Mouse (Mus musculus): ENCODE measurements around the gene Grik4. TPM values are rescaled to one million over a fixed set of nuclear protein-coding genes. Genes with fewer than 3 reads are reported as not detected.

Grik4 gene
- total RNA-seq, 2 experiments from 2014 or later = 17.7 to 18.3 TPM

GRCm38 (mm10) chr9:42573180-42573579 lies 371.1 kb downstream of the Grik4 start:
- no peak overlapping the region for H3K27ac ChIP-seq
- H3K4me3 ChIP-seq = no peak overlapping the region
- peak; percentile 73 for TF ChIP-seq CTCF (IDR thresholded peaks at IDR 0.05)
- intact Hi-C loops (cut with DNase I) = loop anchor here (1.0 kb wide), 1 partner anchor 371 kb away; the partner anchor contains the start of gene Grik4
- peak; percentile 62 to 69 for DNase-seq (ENCODE audit: extremely low spot score in 1 of 2, low spot score in 2 of 2)

DNA sequence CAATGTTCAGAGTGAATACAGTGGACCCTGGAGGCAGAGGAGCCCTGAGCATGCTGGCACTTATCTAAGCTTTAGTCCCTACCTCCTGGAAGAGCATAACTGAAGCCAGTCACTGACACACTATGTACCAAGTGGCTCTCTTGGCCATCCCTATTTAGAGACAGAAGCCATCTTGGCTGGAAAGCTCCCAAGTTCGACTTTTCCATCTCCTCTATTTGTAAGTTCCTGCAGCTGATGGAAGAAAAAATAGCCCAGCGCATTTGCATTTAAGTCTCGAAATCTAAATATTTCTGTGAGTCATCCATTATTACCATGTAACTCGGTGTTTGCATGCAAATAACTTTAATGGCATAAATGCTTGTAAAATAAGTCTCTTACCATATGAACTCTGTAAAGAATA lies 378.4 kb downstream of the Grik4 start:
- no peak for TF ChIP-seq CTCF (IDR thresholded peaks at IDR 0.05)
- intact Hi-C loops (cut with DNase I) = no loop called here
- no peak for DNase-seq (ENCODE audit: extremely low spot score in 1 of 2, low spot score in 2 of 2)
- H3K27ac ChIP-seq = no peak overlapping the region; the same call in 1 of the 2 replicates
- no peak overlapping the region for H3K4me3 ChIP-seq

GRCm38 (mm10) chr9:42555186-42555585 lies 389.1 kb downstream of the Grik4 start:
- no peak overlapping the region for H3K4me3 ChIP-seq
- no peak for TF ChIP-seq CTCF (IDR thresholded peaks at IDR 0.05)
- intact Hi-C loops (cut with DNase I) = no loop called here
- no peak overlapping the region for H3K27ac ChIP-seq
- no peak for DNase-seq (ENCODE audit: extremely low spot score in 1 of 2, low spot score in 2 of 2)

DNA sequence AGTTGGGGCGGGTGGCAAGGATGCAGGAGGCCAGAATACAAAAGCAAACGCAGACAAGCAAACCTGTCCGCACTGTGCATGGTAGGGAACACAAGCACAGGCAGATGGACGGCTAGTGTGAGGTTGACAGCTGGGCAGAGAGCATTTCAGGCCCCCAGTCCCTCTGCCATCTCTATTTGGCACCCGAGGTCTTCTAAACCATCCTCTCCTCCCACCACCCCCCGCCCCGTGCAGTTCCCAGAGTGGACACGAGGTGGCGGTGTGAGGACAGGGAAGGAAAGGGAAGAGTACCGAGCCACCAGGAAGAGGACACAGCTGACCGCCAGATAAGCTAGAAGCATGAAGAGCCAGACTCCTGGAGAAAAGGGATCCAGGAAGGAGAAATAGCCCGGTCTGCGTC lies 394.2 kb downstream of the Grik4 start:
- intact Hi-C loops (cut with DNase I) = loop anchor here (1.0 to 5.0 kb wide), 2 partner anchors 163 to 394 kb away; partner anchors contain the start of gene Grik4

DNA sequence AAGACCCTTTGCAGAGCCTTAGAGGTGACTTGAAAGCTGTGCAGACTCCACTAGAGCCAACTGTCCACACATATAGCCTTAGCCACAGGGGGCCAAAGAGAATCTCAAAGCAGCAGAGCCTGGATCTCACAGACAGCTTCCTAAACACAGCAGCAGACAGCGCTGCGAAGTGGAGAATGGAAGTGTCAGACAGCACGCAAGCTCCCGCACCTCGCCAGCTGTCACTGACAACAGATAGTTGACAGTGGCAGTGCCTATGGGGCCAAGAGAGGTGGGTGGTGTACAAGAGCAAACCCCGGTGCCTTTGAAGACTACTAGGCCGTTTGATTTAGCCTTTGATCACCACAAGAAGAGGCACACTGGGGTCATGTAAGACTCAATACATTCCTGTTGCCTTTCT lies 395.3 kb downstream of the Grik4 start:
- Histone ChIP-seq H3K4me3 (no peak overlapping the region), H3K27ac (no peak overlapping the region)
- TF ChIP-seq CTCF (IDR thresholded peaks at IDR 0.05) = no peak
- intact Hi-C loops (cut with DNase I) = no loop called here
- DNase-seq (ENCODE audit: extremely low spot score in 1 of 2, low spot score in 2 of 2) = no peak

More for the DNA sequence above, 394.2 kb downstream of the Grik4 start:
- Histone ChIP-seq H3K4me3 (no peak overlapping the region), H3K27ac (no peak overlapping the region)
- DNase-seq (ENCODE audit: extremely low spot score in 1 of 2, low spot score in 2 of 2) = peak; percentile 74 to 91
- TF ChIP-seq CTCF (IDR thresholded peaks at IDR 0.05) = peak; percentile 95

DNA sequence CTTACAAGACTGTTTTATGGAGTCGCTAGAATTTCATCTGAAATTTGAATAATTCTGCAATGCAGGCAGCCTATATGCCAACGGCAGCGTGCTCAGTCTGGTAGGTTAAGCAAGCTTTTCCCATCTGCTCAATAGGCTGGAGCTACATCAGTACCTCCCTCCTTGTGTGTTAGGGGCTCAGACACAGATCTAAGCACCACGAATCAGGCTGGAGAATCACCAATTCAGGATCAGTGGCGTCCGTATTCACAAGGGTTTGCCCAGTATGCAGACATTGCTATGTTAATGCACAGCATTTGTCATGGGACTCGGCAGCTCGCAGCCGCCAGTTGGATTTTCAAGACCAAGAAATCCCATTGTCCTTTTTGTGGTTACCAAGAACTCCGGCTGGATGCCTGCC lies 399.8 kb downstream of the Grik4 start:
- no peak for TF ChIP-seq CTCF (IDR thresholded peaks at IDR 0.05)
- DNase-seq (ENCODE audit: extremely low spot score in 1 of 2, low spot score in 2 of 2) = no peak
- no peak overlapping the region for H3K4me3 ChIP-seq
- no peak overlapping the region for H3K27ac ChIP-seq
- intact Hi-C loops (cut with DNase I) = no loop called here

GRCm38 (mm10) chr9:42533491-42533890 lies 410.8 kb downstream of the Grik4 start:
- Histone ChIP-seq H3K4me3 (no peak overlapping the region), H3K27ac (no peak overlapping the region)
- intact Hi-C loops (cut with DNase I) = no loop called here
- no peak for DNase-seq (ENCODE audit: extremely low spot score in 1 of 2, low spot score in 2 of 2)
- no peak for TF ChIP-seq CTCF (IDR thresholded peaks at IDR 0.05)

DNA sequence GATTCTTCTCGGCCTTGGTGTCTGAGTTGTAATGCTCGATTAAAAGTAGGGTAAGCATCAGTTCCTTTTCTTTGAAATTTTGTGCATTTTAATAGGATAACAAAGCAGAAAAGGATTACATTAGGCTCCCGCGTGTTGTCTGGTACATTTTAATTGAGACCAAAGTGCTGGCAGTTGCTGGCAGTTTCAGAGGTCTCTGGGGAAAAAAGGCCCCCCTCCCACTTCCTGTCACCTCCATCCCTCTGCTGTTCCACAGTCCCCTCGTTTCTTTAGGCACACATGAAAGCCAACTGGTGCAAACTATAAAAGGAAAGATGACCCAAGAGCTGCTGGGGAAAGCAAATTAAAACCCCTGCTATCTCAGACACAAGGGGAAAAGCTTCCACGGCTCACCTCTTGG lies 411.3 kb downstream of the Grik4 start:
- no peak for TF ChIP-seq CTCF (IDR thresholded peaks at IDR 0.05)
- Histone ChIP-seq H3K4me3 (no peak overlapping the region), H3K27ac (no peak overlapping the region)
- intact Hi-C loops (cut with DNase I) = no loop called here
- no peak for DNase-seq (ENCODE audit: extremely low spot score in 1 of 2, low spot score in 2 of 2)

DNA sequence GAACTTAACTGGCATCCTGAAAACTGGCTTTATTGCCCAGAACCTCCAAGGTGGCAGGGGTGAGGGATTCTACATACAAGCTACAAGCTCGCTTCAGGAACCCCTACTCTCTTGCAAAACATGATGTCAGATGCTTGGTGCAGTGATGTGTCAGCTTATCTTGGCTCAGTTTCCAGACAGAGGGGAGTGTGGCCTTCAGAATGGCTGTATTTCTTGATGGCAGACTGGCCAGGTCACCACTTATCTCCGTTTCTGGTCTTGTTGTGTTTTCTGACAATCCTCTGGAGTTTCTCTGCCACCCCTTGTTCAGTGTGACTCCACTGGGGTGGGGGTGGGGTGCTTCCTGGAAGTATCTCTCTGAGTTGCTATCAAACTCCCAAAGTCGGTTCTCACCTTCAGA lies 412.3 kb downstream of the Grik4 start:
- intact Hi-C loops (cut with DNase I) = no loop called here
- H3K27ac ChIP-seq = no peak overlapping the region
- no peak overlapping the region for H3K4me3 ChIP-seq
- DNase-seq (ENCODE audit: extremely low spot score in 1 of 2, low spot score in 2 of 2) = no peak
- no peak for TF ChIP-seq CTCF (IDR thresholded peaks at IDR 0.05)

- intact Hi-C loops (cut with DNase I) = no loop called here
- DNase-seq (ENCODE audit: extremely low spot score in 1 of 2, low spot score in 2 of 2) = peak; percentile 27 to 34
- no peak for TF ChIP-seq CTCF (IDR thresholded peaks at IDR 0.05)
- H3K4me3 ChIP-seq = no peak overlapping the region
- H3K27ac ChIP-seq = peak overlapping the region; percentile 19; the same call in 1 of the 2 replicates
Measured at GRCm38 (mm10) chr9:42530221-42531152, 413.8 kb downstream of the Grik4 start.

DNA sequence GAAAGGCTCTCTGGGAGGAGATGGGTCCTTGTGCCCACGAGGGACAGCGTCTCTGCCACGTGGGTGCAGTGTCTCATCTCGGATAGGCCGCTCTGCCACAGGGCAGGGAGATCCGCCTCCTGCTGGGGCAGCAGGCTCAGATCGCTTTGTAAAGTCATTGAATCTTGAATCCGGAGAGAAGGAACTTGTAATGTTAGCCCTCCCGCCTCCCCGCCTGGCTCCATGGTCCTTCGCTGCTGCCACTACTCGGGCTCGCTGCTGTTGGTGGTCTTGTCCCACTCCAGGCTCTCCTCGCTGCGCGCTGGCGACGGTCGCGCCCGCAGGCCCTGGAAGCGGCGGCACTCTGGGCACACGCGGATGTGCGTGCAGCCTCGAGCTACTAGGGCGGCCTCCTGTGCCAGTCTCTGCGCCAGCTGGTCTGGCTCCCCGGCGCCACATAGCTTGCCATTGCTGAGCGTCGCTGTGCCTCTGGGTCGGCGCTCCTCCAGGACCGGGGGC lies 423.7 kb downstream of the Grik4 start:
- TF ChIP-seq CTCF (IDR thresholded peaks at IDR 0.05) = no peak; the same call in 1 of the 2 replicates
- peak overlapping the region; percentile 48; the same call in 1 of the 2 replicates for H3K27ac ChIP-seq

DNA sequence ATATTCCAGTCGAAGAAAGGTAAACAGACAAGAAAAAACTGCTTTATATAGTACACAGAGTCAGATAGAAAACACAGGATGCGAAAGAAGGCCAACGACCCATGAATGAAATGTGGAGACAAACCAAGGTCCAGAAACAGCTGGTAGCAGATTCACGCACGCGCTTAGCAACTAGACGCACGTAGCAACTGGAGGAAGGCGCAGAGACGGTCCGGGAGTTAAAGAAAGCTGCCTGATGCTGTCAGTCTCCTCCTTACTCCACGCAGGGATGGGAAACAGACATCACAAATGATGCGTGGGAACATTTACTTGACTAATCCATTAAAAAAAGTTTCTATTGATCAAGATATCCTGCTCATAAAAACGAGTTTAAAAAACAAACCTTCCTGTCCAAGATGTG lies 426.1 kb downstream of the Grik4 start:
- H3K4me3 ChIP-seq = no peak overlapping the region
- intact Hi-C loops (cut with DNase I) = no loop called here
- no peak for DNase-seq (ENCODE audit: extremely low spot score in 1 of 2, low spot score in 2 of 2)
- no peak for TF ChIP-seq CTCF (IDR thresholded peaks at IDR 0.05)
- H3K27ac ChIP-seq = no peak overlapping the region

More for the DNA sequence above, 423.7 kb downstream of the Grik4 start:
- DNase-seq (ENCODE audit: extremely low spot score in 1 of 2, low spot score in 2 of 2) = peak; percentile 38 to 46
- H3K4me3 ChIP-seq = peak overlapping the region; percentile 44
- intact Hi-C loops (cut with DNase I) = no loop called here

All from left cerebral cortex, adult 2 months (tissue).